Mouse (Mus musculus): ENCODE results near the gene Arhgap22.

The Arhgap22 gene

DNA sequence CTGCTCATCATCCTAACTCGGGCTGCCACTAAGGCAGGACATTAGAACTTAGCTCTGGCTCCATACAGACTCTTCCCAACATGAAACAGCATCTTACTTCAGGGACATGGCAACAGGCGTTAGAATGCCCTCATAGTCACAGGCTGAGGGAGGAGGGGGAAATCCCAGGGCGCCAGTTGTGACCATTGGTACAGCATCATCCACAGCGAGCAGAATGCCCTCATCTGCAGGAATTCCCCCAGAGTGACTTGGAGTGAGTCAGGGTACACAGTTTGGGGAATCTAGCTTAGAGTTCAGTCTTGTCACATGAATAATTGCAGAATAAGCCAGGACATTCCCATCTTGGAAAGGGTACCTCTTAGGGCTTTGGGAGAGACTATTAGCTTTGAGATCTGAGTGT is 74.1 kb downstream of the Arhgap22 start:
- no peak for DNase-seq

DNA sequence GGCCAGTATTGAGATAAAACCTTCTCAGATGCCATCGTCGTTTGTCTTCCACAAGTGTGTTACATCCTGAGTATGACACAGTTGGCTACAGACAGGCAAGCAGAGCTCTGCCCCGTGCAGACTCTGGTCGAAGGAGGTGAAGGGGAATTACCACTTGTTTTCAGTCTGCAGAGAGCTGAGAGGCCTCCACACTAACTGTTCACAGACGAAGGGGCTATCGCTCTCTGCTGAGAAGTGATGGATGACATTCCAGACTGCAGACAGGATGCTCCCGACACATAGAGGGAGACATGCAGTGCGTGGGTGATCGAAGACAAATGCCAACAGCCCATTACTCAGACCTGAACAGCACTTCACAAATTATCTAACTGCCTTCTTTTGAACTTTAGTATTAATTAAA is 76.2 kb downstream of the Arhgap22 start:
- DNase-seq, result no peak

DNA sequence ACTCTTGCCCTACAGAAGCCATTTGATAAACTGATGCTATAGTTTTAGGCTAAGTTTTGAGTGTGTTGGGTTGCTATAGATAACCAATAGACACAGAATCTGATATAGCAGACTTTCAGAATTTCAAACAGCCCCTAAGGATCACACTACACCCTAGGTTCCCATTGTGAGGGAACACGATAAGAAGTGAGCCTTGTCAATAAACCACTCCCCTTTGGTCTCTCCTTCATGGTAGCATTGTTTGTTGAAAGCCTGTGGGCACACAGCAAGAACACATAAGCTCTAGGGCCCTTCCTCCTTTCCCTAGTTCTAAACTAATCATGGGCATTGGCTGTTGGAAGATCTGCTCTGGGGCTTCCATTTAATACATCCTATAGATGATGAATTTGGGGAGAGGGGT is 80.7 kb downstream of the Arhgap22 start:
- DNase-seq, result no peak

DNA sequence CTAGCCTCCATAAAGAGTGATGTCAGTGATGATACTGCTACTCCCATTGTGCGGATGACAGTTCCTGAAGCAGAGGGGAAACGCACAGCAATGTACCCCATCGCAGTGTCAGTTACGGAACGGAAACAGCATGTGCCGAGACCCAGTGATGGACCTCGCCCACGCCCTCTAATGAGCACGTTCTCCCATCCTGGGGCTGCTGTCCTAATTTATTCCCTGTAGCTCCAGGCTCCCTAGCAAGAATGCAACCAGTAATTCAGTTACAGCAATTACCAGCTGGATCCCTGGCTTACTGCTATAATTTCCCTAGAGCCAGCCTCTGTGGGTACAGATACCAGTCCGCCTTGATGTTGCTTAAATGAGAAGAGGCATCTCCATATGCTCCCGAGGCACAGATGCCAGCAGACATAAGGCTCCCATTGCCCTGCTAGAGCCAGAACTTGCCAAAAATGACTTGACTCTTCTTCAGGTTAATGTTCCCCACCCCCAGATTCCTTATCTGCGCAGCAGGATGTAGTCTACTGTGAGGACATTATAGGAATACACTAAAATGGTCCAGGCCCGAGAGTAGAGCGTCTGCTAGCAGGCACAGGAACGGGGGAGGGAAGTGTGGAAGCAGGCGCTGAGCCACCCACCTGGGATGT is 83.0 kb downstream of the Arhgap22 start:
- DNase-seq, result no peak

DNA sequence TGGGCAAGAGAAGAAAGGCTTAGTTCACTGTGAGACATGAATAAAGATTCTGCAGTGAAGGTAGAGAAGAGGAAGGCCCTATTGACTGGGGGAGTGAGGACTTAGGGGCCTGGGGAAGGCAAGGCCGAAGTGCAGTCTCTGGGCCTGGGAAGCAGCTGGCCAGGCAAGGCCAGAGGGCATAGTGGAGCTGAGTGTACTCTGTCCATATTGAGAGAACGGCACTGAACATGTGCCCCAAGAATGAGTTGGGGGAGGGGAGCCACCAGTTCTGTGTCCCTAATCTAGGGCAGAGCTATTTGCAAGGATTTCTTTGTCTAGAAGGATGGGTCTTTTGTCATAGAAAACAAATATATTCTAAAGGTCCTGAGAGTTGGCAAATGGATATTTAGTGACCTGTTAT is 86.8 kb downstream of the Arhgap22 start:
- no peak for DNase-seq

DNA sequence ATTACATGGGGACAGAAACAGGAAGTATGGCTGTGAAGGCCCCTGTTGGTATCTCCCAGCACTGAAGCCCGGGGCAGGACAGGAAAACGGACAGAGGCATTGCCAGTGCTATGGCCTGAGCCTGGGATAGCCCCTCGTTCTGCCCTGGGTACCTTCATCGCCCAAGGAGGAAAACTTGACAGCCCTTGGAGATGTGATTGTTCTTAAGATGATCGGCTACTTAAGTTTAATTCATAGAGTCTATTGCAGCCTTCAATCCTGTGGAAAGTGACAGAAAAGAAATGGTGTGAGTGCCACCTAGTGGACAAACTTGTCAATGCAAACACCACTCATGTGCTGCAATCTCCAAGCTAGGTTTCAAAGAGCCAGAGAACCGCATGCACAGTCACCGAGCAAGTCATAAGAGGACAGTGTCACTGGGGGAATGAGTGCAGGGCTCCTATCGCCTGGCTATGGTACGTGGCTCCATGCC is 89.6 kb downstream of the Arhgap22 start:
- DNase-seq, result peak; percentile 94

DNA sequence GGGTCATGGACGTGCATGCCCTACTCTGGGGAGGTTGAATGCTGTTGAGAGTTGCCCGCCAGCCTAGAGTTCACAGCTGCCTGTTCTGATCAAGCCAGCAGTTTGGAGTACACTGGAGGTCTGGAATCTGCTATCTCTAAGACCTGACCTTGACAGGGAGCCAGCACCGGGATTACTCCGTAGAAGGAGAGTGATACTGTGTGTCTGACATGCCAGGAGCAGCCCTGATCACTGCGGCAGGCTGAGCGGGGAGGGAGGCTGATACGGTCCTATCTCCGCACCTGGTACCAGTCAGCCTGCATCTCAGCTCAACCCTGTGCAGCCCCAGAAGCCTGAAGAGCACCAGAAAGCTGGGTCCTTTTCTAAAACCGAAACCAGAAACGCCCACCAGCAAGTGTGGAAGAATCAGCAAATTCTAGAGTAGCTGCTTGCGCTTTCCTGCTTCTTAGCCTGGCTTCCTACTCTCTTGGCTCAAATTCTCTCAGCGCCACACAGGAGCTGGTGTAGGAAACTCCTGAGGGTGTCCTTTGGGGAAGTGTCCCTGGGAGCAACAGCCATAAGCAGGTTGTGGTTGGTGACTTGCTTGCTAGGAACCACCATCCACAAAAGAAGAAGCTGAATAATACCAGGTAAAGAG is 91.9 kb downstream of the Arhgap22 start:
- peak; percentile 94 for DNase-seq

DNA sequence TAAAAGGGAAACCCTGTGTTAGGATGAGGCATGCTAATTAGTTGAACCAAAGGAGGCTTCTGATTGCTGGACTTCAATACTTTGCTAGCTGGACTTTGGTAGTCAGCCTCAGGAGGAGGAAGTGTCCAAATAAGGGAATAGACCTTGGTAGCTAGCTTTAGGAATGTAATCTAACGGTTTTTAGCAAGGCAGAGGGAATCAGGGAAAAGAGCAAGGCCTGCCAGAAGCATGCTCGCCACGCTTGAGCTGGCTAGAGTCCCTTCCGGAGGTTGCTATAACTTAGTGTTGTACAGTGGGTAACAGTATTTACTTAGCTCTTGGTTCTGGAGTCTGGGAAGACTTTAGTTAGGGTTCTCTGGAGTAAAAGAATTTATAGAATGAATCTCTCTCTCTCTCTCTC is 96.9 kb downstream of the Arhgap22 start:
- DNase-seq, result peak; percentile 75

DNA sequence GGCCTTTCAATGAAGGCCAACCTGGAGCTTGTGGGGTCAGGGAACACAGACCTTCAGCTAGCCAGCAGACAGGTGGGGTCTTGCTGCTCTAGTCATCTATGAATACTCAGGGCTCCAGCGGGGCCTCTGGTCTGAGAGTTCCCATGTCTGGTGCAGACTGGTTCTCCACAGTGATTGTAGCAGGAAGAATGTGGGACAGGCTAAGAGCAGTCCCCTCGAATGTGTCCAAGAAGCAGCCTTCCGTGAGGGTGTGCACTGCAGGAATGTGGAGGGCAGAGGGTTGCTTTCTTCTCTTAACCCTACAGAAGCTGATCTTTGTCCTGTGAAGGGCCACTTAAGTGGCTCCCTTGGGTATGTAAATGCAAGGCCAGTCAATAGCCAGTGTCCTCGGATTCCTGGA is 98.5 kb downstream of the Arhgap22 start:
- peak; percentile 68 for DNase-seq

DNA sequence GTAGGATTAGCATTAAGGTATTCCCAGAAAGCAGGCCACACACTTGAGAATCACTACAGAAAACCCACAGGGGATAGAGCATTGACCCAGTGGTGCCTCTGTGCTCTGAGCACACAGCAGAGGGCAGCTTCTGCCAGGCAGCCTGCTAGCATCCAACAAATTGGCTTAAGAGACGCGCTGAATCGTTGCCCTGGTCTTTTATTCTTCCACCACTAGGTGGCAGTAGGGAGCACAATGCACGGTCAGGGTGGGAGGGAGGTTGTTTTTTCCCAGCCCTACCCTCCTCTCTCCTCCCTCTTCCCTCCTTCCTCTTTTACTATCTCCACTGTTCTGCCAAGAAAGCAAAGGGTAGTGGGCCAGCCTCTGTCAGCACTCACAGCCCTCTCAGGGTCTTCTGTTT is 99.8 kb downstream of the Arhgap22 start:
- no peak for DNase-seq

DNA sequence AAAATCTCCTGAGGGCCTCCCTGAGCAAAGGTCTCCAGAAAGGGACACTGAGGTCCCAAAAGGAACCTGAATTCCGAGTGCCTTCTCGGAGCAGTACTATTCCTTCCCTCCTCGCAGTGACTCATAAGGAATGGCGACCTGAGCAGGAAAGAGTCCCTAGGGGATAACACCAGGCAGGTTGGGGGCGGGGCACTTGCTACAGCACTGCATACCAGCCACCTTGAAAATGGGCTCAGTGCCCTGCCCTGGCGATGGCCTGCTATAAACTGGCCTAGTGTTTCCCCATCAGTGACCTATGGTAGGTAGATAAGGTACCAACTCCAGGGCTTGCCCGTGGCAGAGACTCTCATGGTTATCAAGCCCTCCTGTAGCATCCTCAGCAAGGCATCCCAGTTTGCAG is 100.3 kb downstream of the Arhgap22 start:
- DNase-seq, result no peak

DNA sequence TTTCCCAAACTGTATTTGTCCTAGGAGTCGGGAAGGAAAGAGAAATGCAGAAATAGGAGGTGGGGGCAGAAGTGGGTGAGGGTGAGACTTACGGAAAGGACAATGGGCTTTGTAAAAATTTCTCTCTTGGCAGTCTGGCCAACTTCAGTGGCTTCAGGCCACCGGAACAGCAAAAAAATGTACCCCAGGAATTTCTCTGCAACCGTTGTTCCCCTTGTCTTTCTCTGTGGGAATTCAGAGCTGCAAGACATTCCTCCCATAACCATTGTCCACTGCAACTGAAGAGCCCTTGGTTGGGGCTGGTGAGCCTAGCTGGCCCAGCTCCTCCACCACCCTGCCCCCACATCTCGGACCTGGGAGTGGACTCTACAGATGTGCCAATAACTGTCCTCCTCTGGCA is 101.3 kb downstream of the Arhgap22 start:
- DNase-seq, result no peak

DNA sequence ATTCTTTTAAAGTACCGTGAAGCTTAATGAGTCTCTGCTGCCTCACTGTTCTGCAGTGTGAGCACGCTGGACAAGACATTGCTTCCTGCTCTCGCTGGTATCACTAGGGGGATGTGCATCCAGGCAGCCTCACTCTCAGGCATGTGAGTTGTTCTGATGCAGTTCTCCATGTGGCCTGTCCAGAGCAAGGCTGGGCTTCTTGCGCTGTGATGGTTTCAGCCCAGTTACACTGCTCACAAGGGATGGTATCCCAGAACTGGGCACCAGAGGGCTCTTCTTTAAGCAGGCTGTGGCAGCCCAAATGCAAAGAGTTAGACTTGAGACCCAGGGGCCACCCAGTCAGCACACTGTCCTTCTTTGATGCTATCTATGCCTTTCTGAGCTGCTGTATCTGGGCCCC is 101.9 kb downstream of the Arhgap22 start:
- no peak for DNase-seq

DNA sequence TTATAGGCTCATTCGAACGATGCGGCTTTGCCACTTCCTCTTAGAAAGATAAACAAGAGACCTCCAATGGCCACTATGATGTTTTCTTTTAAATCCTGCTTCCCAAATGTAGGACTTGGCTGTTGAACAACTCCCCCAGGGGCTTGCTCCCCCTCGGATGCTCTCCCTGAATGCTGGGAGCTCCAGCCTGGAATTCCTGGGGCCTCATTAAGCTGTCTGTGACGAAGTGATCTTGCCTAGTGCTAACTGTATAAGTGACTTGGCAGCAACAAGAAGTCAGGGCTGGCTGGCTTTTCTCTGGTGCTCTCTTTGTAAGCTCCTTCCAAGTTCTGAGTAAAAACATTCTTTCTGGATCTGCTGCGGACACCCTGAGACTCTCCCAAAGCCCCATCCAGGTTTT is 104.1 kb downstream of the Arhgap22 start:
- DNase-seq, result no peak

DNA sequence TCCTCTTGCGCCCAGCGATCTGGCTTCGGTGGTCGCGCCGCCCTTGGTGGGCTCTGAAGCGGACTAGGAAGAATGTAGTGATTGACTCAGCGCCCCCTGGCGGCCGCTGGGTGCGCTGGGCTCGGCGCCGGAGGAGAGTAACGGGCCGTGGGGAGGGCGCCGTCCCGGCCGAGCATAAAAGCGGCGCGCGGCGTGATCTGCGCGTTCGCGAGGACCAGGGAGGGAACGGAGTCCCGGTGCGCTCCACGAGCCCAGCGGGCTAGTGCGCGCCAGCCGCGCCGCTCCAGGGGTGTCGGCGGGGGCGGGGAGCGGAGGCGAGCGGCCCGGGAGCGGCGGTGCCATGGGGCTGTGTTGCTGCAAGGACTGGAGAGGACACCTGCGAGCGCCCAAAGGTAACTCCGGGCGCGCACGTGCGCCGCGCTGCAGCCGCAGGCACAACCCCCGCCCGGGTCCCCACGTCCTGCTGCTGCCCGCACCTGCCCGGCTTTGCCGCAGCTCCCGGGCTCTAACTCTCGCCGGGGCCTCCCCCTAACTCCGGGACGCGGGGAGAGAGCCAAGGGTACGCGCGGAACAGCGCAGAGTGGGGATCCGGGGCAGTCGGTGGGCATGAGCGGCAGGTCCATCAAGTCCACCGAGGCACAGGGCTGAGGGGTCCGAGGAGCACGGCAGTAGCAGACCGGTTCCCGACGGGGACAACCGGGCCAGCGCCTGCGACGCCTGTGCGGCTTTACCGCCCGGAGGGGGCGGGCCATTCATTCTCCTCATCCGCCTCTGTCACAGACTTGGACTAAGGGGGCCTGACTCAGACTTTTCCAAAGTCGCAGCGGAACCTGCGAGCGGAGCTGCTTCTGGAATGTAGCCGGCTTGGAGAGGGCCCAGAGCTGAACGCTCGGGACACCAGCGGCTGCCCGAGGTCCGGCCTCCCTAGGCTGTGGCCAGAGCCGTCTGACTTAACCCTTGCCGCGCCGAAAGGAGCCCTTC is 106.0 kb downstream of the Arhgap22 start:
- DNase-seq, result peak; percentile 97

DNA sequence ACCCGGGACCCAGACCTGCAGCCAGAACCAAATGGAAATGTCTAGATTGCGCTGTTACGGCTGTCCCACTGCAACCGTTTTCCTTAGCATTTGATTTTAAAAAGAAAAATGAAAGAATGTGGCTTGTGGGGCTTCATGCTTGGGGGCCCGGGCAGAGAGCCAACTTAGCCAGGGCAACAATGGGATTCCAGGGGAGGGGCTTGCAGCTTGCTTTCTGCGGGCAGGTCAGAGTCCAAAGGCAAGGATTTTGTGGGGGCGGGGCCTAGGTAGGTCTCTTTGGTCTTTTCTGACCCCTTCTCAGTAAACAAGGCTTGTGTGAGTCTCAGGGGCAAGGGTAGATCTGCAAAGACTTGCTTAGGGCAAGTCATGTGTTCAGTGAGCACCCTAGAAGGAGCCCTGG is 107.0 kb downstream of the Arhgap22 start:
- DNase-seq, result no peak

DNA sequence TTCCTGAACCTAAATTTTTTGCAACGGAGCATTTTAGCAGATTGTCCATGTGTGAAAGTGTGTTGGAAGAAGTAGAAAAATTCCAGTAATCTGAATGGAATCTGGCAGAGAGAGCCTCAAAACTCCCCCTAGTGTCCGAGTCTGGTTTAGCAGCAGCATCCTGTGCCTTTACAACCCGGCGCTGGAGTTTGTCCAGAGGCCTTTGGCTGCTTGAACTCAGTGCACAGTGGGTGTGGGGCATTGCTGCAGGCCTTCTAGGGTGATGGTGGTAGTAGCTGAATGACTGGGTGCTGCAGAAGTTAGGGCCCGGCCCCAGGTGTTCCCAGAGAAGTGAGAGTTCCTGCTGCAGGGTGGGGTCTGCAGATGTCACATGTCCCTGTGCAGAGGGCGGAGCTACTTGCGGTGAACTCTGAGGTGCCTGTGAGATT is 108.8 kb downstream of the Arhgap22 start:
- DNase-seq, result peak; percentile 94

DNA sequence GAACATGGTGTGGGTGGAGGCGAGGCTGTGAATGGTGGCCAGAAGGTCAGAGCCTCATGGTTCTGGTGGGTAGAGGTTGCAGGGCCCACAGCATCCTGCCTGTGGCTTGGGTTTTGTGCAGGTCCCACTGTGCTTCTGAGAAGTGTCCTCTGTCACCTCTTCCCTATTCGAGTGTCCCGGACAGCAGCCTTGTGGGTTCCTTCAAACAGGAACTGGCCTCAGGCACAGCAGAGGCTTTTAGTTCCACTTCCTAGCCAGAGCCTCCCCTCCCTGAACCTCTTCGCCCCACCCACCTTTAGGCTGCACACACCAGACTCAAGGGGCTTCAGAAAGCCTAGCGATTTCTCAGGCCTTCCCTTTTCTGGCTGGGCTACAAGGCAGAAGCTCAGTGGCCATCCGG is 110.7 kb downstream of the Arhgap22 start:
- peak; percentile 97 for DNase-seq

DNA sequence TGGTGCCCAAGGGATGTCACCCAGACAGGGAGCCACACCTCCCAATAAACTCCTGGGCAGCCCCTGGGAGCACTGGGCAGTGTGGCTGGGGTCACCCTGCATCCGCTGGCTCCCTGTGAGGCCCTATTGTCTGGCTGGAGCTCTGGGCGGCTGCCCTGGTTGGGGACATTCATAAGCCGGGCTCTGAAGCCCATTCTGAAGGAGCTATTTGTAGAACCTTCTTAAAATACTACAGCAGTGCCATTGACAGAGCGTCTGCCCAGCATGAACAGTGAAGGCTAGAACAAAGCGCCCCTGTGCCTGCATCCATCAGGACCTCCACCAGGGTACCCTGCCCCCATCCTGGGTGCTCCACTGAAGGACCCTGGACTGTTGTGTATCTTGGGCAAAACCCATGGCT is 114.5 kb downstream of the Arhgap22 start:
- peak; percentile 93 for DNase-seq

DNA sequence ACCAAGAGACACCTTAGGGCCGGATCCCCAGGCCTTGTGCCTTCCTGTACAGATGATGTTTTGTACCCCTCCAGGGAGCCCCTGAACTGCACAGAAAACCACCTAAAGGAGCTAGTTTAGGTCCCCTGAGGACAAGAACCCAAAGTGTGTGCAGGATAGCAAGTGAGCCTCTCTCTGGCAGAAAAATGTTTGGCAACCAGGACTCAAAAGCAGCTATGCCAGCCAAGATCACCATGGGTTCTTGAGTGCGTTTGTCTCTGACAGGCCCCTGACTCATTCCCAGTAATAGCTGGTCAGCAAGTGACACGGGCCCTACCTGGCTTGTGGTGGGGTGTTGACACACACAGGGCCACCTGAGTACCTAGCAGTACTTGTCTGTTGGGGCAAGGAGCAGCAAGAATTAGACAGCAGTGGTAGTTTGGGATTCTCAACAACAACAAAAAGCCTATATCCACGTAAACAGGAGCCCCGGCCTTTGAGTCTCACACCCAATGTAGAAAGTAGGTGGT is 115.5 kb downstream of the Arhgap22 start:
- DNase-seq, result peak; percentile 92

DNA sequence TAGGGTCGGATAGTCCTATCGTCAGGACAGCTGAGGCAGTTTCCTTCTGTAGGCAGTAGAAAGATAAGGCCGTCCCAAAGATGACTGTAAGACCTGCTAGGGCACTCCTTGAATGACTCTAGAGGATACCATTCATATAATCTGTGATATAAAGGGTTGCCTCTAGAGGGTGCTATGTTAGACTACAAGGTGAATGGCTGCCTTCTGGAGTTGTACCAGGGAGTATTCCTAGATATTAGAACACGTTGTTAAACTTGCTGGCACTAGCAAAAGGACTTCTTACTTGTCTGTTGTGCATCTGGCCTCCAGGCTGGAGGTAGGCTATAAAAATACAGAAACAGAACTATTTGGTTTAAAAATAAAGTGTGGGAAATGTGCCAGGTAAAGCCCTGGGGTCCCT is 117.2 kb downstream of the Arhgap22 start:
- no peak for DNase-seq

DNA sequence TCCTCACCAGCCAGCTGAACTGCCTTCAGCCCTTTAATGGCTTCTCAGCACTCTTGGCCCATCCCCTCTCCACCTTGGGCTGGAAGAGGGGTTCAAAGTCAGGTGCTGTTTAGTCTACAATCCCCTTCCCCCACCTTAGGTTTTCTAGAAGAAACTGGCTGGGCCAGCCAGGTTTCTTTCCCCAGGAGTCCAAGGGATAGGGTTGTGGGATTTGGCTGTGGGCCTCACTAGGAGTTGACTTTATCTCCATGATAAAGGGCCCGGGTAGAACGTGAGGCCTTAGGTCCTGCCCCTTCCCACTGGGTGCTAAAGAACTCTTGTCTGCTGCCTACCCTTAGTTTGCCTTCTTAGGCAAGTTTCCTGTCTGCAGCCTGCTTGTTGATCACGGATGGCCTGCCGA is 117.8 kb downstream of the Arhgap22 start:
- no peak for DNase-seq

DNA sequence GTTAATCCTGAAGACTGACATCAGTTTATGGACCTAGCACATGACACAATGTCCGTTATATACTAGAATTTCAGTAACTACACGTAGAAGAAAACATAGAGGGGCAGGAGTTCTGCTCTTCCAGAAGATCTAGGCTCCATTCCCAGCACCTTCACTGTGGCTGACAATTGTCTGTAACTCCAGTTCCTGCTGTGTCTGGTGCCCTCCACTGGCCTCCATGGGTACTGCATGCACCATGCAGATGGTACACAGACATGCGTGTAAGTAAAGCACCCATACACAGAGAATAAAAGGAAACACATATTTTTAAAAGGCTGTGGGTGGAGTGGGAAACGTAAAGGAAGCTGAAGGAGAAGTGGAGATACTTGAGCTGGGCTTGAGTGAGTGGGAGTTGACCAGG is 120.0 kb downstream of the Arhgap22 start:
- DNase-seq, result no peak

DNA sequence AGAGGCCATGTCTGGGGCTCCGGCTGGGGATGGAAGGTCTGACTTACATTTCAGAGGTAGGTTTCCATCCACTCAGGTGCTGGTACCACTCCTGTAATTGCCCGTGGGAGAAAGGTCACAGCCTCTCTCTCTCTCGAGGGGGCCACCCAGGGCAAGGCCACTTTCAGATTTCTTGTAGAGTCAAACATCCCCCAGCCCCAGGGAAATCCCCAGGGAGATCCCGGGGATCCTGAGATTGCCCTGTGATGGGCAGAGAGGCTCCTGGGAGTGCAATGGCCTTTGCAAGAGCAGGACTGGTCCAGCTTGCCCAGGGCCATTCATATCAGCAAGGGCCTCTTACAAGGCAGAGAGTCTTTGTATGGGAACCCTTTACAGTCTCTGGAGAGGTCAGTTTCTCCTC is 120.6 kb downstream of the Arhgap22 start:
- no peak for DNase-seq
